Mouse (Mus musculus): ENCODE measurements at regions not wholly inside any gene's neighbourhood (a gene's known extent, or its start where the extent isn't known, plus 50 kb on each side); places are given as distances from the start of the nearest gene placed in this dataset.

GRCm38 (mm10) chr6:116767738-116768522 lies 51.2 kb upstream of the Tmem72 start:
- no peak for TF ChIP-seq POLR2A (IDR thresholded peaks at IDR 0.05; ENCODE audit: insufficient read depth, low read depth, low read length)
- peak; percentile 80 for TF ChIP-seq CTCF (IDR thresholded peaks at IDR 0.05; ENCODE audit: insufficient read depth, low read depth, low read length)

All from olfactory bulb, adult 2 months (tissue).